Mouse (Mus musculus): ENCODE results near the gene Psmb7.

DNA sequence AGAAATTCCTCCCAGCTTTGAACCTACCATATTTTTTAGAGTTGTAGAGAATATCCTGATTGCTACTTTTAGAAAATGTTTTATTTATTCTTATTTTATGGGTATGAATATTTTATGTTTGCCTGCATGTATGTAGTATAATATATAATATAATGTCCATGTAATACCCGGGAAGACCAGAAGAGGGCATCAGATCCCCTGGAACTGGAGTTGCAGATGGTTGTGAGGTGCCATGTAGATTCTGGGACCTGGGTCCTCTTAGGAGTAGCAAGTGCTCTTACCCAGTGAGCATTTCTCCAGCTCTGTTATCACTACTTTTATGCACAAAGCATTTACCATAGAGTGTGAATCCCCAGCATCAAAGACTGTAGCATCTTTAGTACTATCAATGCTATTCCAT is 17.5 kb upstream of the Psmb7 start:
- peak; percentile 24; the same call in 1 of the 2 replicates for TF ChIP-seq CTCF (IDR thresholded peaks at IDR 0.05; ENCODE audit: control insufficient read depth, insufficient read depth, insufficient replicate concordance, low read depth, low read length)
- no peak for TF ChIP-seq POLR2A (IDR thresholded peaks at IDR 0.05; ENCODE audit: control insufficient read depth, low read depth, low read length)
